8 mouse cellular contexts compared by ENCODE assay signal in the genomic region with DNA sequence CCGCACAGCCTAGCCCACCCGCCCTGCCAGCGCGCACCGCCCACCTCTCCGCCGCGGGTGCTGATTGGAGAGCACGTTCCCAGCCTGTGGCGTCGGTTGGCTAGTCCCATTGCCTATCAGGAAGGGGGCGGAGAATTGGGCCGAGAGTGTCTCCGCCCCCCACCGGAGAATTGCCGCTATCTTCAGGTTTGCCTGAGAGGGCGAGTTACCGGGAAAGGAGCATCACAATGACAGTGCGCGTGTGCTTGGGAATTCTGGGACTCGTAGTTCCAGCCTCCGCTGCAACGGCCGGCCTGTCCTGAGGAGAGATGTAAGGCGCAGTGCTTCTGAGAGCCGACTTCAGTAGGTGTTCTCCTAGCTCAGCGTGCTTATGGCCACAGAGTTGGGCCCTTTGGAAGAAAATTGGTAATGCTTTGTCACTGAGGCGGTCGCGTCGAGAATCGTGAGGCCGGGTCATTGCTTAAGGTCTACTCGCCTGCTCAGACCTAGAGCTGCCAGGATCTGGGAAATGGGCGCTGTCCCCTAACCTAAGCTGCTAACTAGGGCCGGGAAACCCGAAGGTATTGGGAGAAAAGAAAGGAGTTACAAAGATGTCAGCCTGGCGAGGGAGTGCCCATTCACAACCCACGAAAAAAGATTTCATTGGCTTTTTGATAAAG. TPM values are rescaled to one million over a fixed set of nuclear protein-coding genes. Genes with fewer than 3 reads are reported as not detected.
DNase-seq lines count a peak whose midpoint lies in the region; ATAC-seq and TF ChIP-seq lines count a peak whose summit lies in the region.

Ttbk2 (minus strand) TSS at position 181 of the 659 bp plus-strand sequence.

- H3K36me3 ChIP-seq in kidney, embryonic 14.5 days (ENCODE audit: control insufficient read depth, insufficient read depth, low read length), result no peaks in the 10 kb centered on the region
- H3K36me3 ChIP-seq in limb, embryonic 15.5 days, result no peaks in the 10 kb centered on the region

- H3K27me3 ChIP-seq in kidney, embryonic 14.5 days (ENCODE audit: control insufficient read depth, insufficient read depth, low read length), result no peaks in the 10 kb centered on the region
- no peaks in the 10 kb centered on the region for H3K27me3 ChIP-seq in limb, embryonic 15.5 days

- H3K9ac ChIP-seq in kidney, embryonic 14.5 days (ENCODE audit: low read depth, low read length), result peak within 1 kb of the TSS; percentile 82
- peak within 1 kb of the TSS; percentile 85 for H3K9ac ChIP-seq in limb, embryonic 15.5 days

- TF ChIP-seq CTCF in bone marrow macrophage, adult 2 months (IDR thresholded peaks at IDR 0.05; ENCODE audit: low read depth, low read length), result no peak
- no peak for TF ChIP-seq CTCF in embryonic fibroblast, embryonic 13.5 days (IDR thresholded peaks at IDR 0.05; ENCODE audit: borderline replicate concordance, insufficient read depth, low read length)

- peaks cover 20% of the 10 kb centered on the region for H3K4me1 ChIP-seq in bone marrow macrophage, adult 2 months (ENCODE audit: control insufficient read depth, insufficient read depth, low read length)
- no peaks in the 10 kb centered on the region for H3K4me1 ChIP-seq in embryonic fibroblast, embryonic 13.5 days (ENCODE audit: control insufficient read depth, insufficient read depth, low read length)
- no peaks in the 10 kb centered on the region for H3K4me1 ChIP-seq in kidney, embryonic 14.5 days (ENCODE audit: control insufficient read depth, insufficient read depth, low read length)
- peaks cover 8% of the 10 kb centered on the region; the same call in 1 of the 2 replicates for H3K4me1 ChIP-seq in limb, embryonic 15.5 days

- H3K4me2 ChIP-seq in kidney, embryonic 14.5 days (replicated peaks; ENCODE audit: low read depth, low read length), result peak within 1 kb of the TSS; percentile 65
- peak within 1 kb of the TSS; percentile 81 for H3K4me2 ChIP-seq in limb, embryonic 15.5 days

- WGBS in kidney, embryonic 14.5 days, result under 1% methylated on average over 39 of the region's 39 CpGs
- WGBS in limb, embryonic 15.5 days, result 1% methylated on average over 39 of the region's 39 CpGs

- no peaks in the 10 kb centered on the region for H3K9me3 ChIP-seq in kidney, embryonic 14.5 days (ENCODE audit: control insufficient read depth, low read length)
- H3K9me3 ChIP-seq in limb, embryonic 15.5 days, result no peaks in the 10 kb centered on the region

- peak within 1 kb of the TSS; percentile 86 for H3K4me3 ChIP-seq in bone marrow macrophage, adult 2 months (ENCODE audit: insufficient read depth, low read length)
- H3K4me3 ChIP-seq in embryonic fibroblast, embryonic 13.5 days (ENCODE audit: insufficient read depth, low read length), result peak within 1 kb of the TSS; percentile 86
- peak within 1 kb of the TSS; percentile 81 for H3K4me3 ChIP-seq in kidney, embryonic 14.5 days (ENCODE audit: low read length)
- peak within 1 kb of the TSS; percentile 96 for H3K4me3 ChIP-seq in limb, embryonic 15.5 days

- H3K27ac ChIP-seq in bone marrow macrophage, adult 2 months (ENCODE audit: insufficient read depth, low read depth, low read length), result no peak within 1 kb of the TSS
- peak within 1 kb of the TSS; percentile 20 for H3K27ac ChIP-seq in embryonic fibroblast, embryonic 13.5 days (ENCODE audit: insufficient read depth, low read length)
- no peak within 1 kb of the TSS for H3K27ac ChIP-seq in kidney, embryonic 14.5 days (ENCODE audit: low read depth, low read length)
- H3K27ac ChIP-seq in limb, embryonic 15.5 days, result peak within 1 kb of the TSS; percentile 54; the same call in 1 of the 2 replicates

- no peak for TF ChIP-seq POLR2A in bone marrow macrophage, adult 2 months (IDR thresholded peaks at IDR 0.05; ENCODE audit: borderline replicate concordance, low read depth, low read length)
- peak; percentile 91 for TF ChIP-seq POLR2A in embryonic fibroblast, embryonic 13.5 days (IDR thresholded peaks at IDR 0.05; ENCODE audit: low read depth, low read length)

- ATAC-seq in kidney, embryonic 14.5 days (ENCODE audit: low FRiP score, low TSS enrichment), result peak; percentile 100
- peak; percentile 100 for ATAC-seq in limb, embryonic 15.5 days (ENCODE audit: insufficient number of reproducible peaks, low FRiP score, low TSS enrichment, low read depth)

- DNase-seq in A20 (ENCODE audit: low read depth, low spot score), result peak; percentile 98
- peak; percentile 98 to 99 for DNase-seq in heart, adult 9 months (ENCODE audit: low spot score in 2 of 2)
- peak; percentile 78 to 87 for DNase-seq in monocyte, adult 2 months (ENCODE audit: low read depth in 1 of 2, low spot score in 2 of 2)
- peak; percentile 95 to 97 for DNase-seq in spleen, postnatal 36 days (ENCODE audit: low spot score in 2 of 2)

RNA-seq across cellular contexts. Expression of gene Ttbk2, which starts in this region (rescaled TPM):
- polyA plus RNA-seq in bone marrow macrophage, adult 2 months (2012; ENCODE audit: insufficient read depth, insufficient read length, missing spikeins), result 4.4 and 4.9 TPM in 2 replicates
- polyA plus RNA-seq in embryonic fibroblast, embryonic 13.5 days (2011; ENCODE audit: insufficient read length, low read depth, missing spikeins), result 12.3 and 15.7 TPM in 2 replicates
- polyA plus RNA-seq in kidney, embryonic 14.5 days (2014; fragmentation: Nextera tagmentation; extraction: Ambion mirVana), result 4.2 and 5.3 TPM in 2 replicates
- 2.7 and 3.9 TPM in 2 replicates for polyA plus RNA-seq in limb, embryonic 15.5 days (2015; fragmentation: Nextera tagmentation; extraction: Ambion mirVana)

Comparison
In these comparisons a context has a peak if more than half of its experiments do, and no peak if none do; other contexts are left out.
1. H3K27ac ChIP-seq: peak in embryonic fibroblast, embryonic 13.5 days (single experiment) and limb, embryonic 15.5 days (single experiment); none in bone marrow macrophage, adult 2 months (single experiment) and kidney, embryonic 14.5 days (single experiment).
2. Peak in every context shown above with its lines, with median percentiles within 50 percentile points of each other: DNase-seq and H3K4me3 ChIP-seq.